Mouse (Mus musculus) midbrain, embryonic 14.5 days (tissue): ENCODE measurements at regions not wholly inside any gene's neighbourhood (a gene's known extent, or its start where the extent isn't known, plus 50 kb on each side); places are given as distances from the start of the nearest gene placed in this dataset.
A peak's percentile ranks its signal among the peaks of the same experiment; 100 is the strongest.

Experiments
- ATAC-seq: fragments of 200-750 bp; cut with Nextera tagmentation; 2 replicates; pipeline ENCODE4 v1.8.0; 2017; ENCODE audit warnings: moderate number of reproducible peaks, moderate library complexity; ENCODE audit not compliant: low FRiP score, low TSS enrichment
- DNase-seq: peaks from one replicate; pipeline ENCODE4 v3.0.0-alpha.2; 2015
- H3K27ac ChIP-seq: fragments of 300-500 bp; sonication (generic); replicated peaks from 2 replicates; pipeline ENCODE4 v1.5.1; 2014; ENCODE audit warnings: mild to moderate bottlenecking, low read depth, low read length, moderate library complexity
- H3K27me3 ChIP-seq: fragments of 300-500 bp; sonication (generic); 2 replicates; pipeline ENCODE4 v1.6.1; 2014; ENCODE audit warnings: low read length, control low read depth, mixed read lengths; ENCODE audit not compliant: control insufficient read depth, insufficient read depth
- H3K36me3 ChIP-seq: fragments of 300-500 bp; sonication (generic); 2 replicates; pipeline ENCODE4 v1.6.1; 2014; ENCODE audit warnings: low read length, control low read depth; ENCODE audit not compliant: control insufficient read depth, insufficient read depth
- H3K4me1 ChIP-seq: fragments of 300-500 bp; sonication (generic); 2 replicates; pipeline ENCODE4 v1.6.1; 2014; ENCODE audit warnings: mild to moderate bottlenecking, antibody characterized with exemption, low read length, control low read depth; ENCODE audit not compliant: control insufficient read depth, insufficient read depth
- H3K4me2 ChIP-seq: fragments of 300-500 bp; sonication (generic); 2 replicates; pipeline ENCODE4 v1.6.1; 2014; ENCODE audit warnings: mild to moderate bottlenecking, low read length, moderate library complexity
- H3K4me3 ChIP-seq: fragments of 300-500 bp; sonication (generic); replicated peaks from 2 replicates; pipeline ENCODE4 v1.5.1; 2014; ENCODE audit warnings: low read depth, low read length
- H3K9ac ChIP-seq: fragments of 300-500 bp; sonication (generic); replicated peaks from 2 replicates; pipeline ENCODE4 v1.6.1; 2014; ENCODE audit warnings: mild to moderate bottlenecking, low read length, moderate library complexity
- H3K9me3 ChIP-seq: fragments of 300-500 bp; sonication (generic); 2 replicates; pipeline ENCODE4 v1.6.1; 2016; ENCODE audit warnings: low read length, control low read depth, mixed read lengths; ENCODE audit not compliant: control insufficient read depth
- WGBS: fragments of 180-500 bp; shearing (Covaris S2); extraction: QIAGEN DNeasy Blood & Tissue Kit; methylation state at CpG from one replicate; pipeline ENCODE4 v1.1.7; 2014; 5-methylcytosine and 5-hydroxymethylcytosine counted together

GRCm38 (mm10) chrX:81616397-81616796, 158.5 kb upstream of the 4930595M18Rik start:
- Histone ChIP-seq H3K4me2 (no peak overlapping the region), H3K36me3 (no peaks in the 10 kb centered on the region), H3K9ac (no peak overlapping the region), H3K4me3 (no peak overlapping the region), H3K9me3 (no peaks in the 10 kb centered on the region), H3K4me1 (no peaks in the 10 kb centered on the region), H3K27me3 (no peaks in the 10 kb centered on the region), H3K27ac (no peak overlapping the region)
- 55% methylated on average over 3 of the region's 3 CpGs for WGBS
- DNase-seq = peak; percentile 56
- no peak for ATAC-seq
